Mouse (Mus musculus) embryonic fibroblast, embryonic 13.5 days (primary cell): ENCODE data around the gene Zfhx3.

Experiments used
- CTCF ChIP-seq: IDR thresholded peaks from 2 replicates; pipeline ENCODE4 v1.5.1; 2011; ENCODE audit warnings: mild to moderate bottlenecking, control low read depth, low read length, moderate library complexity, borderline replicate concordance; ENCODE audit not compliant: insufficient read depth
- POLR2A ChIP-seq: IDR thresholded peaks from 2 replicates; pipeline ENCODE4 v1.6.1; 2011; ENCODE audit warnings: low read depth, mild to moderate bottlenecking, control low read depth, low read length, moderate library complexity

GRCm38 (mm10) chr8:108369081-108369480 lies 426.6 kb downstream of the Zfhx3 start:
- TF ChIP-seq CTCF (no peak), POLR2A (no peak)
